In genomic region chr7:73600776-73601175, GRCm38 (mm10) we compare ENCODE assay signal across 20 mouse cellular contexts. TPM values are rescaled to one million over a fixed set of nuclear protein-coding genes. Genes with fewer than 3 reads are reported as not detected.
DNase-seq lines count a peak whose midpoint lies in the region; ATAC-seq and TF ChIP-seq lines count a peak whose summit lies in the region.
"Had no signal": no experiment of that assay in that cellular context is flagged by ENCODE, and none has a peak within 500 bp of the region (broad histone marks: within the 10 kb centered on the region; RNA-seq: fewer than 3 reads in every experiment).

No protein-coding gene starts in this region.

- no peak for TF ChIP-seq RAD21 in MEL (IDR thresholded peaks at IDR 0.05; ENCODE audit: low read depth, low read length)

- H3K36me3 ChIP-seq in G1E (replicated peaks) (no peaks in the 10 kb centered on the region), MEL (ENCODE audit: control insufficient read depth in 1 of 2, insufficient read depth in 2 of 2, low read length in 2 of 2) (peaks cover 0 to 52% of the 10 kb centered on the region in 2 experiments; a peak in 2 of 4 replicates)
- H3K36me3 ChIP-seq in liver, embryonic 14.5 days (replicated peaks; ENCODE audit: control insufficient read depth, insufficient read depth, low read depth), result no peaks in the 10 kb centered on the region
- H3K36me3 ChIP-seq in forebrain, embryonic 14.5 days (ENCODE audit: control insufficient read depth, insufficient read depth, low read length), result no peaks in the 10 kb centered on the region
- H3K36me3 ChIP-seq: embryonic facial prominence, embryonic 13.5 days; forebrain, embryonic 12.5 days; heart, embryonic 15.5 days; hindbrain, embryonic 10.5 days had no signal

- H3K4me3 ChIP-seq in G1E (ENCODE audit: low read depth, low read length) (no peak overlapping the region), MEL (ENCODE audit: control insufficient read depth in 1 of 2, insufficient read depth in 1 of 2, low read depth in 2 of 2, low read length in 2 of 2) (no peak overlapping the region; a peak in 1 of 4 replicates)
- H3K4me3 ChIP-seq in liver, embryonic 14.5 days (ENCODE audit: insufficient read depth in 1 of 2, low read depth in 2 of 2, low read length in 2 of 2), result no peak overlapping the region
- H3K4me3 ChIP-seq in forebrain, embryonic 14.5 days (ENCODE audit: low read depth, low read length), result no peak overlapping the region
- H3K4me3 ChIP-seq: embryonic facial prominence, embryonic 13.5 days; forebrain, embryonic 12.5 days; heart, adult 2 months; heart, embryonic 15.5 days; hindbrain, embryonic 10.5 days had no signal

- 14% methylated on average over 1 of the region's 1 CpGs for WGBS in liver, embryonic 14.5 days (ENCODE audit: insufficient replicate concordance)
- WGBS in forebrain, embryonic 14.5 days, result 97% methylated on average over 1 of the region's 1 CpGs

- peaks cover 90% of the 10 kb centered on the region for H3K4me1 ChIP-seq in G1E (ENCODE audit: insufficient read depth, low read depth, low read length)
- peaks cover 39 to 52% of the 10 kb centered on the region in 2 experiments for H3K4me1 ChIP-seq in MEL (ENCODE audit: control insufficient read depth in 1 of 2, insufficient read depth in 2 of 2, low read length in 2 of 2)
- H3K4me1 ChIP-seq in liver, embryonic 14.5 days (replicated peaks; ENCODE audit: control insufficient read depth in 2 of 2, insufficient read depth in 2 of 2, low read length in 1 of 2), result peaks cover 36 to 49% of the 10 kb centered on the region in 2 experiments
- peaks cover 16% of the 10 kb centered on the region for H3K4me1 ChIP-seq in forebrain, embryonic 14.5 days (ENCODE audit: control insufficient read depth, insufficient read depth, low read length)

- H3K4me2 ChIP-seq in liver, embryonic 14.5 days (ENCODE audit: low read depth), result peak overlapping the region; percentile 46
- H3K4me2 ChIP-seq in forebrain, embryonic 14.5 days (ENCODE audit: low read length), result no peak overlapping the region
- H3K4me2 ChIP-seq: embryonic facial prominence, embryonic 13.5 days; forebrain, embryonic 12.5 days; heart, embryonic 11.5 days; heart, embryonic 15.5 days; hindbrain, embryonic 14.5 days had no signal

- H3K79me2 ChIP-seq in MEL (ENCODE audit: control insufficient read depth, insufficient read depth, low read length, poor library complexity), result peaks cover 3% of the 10 kb centered on the region; the same call in 1 of the 2 replicates

- no peak for DNase-seq in G1E (ENCODE audit: low spot score)
- peak; percentile 47 for DNase-seq in MEL (ENCODE audit: low read depth, low spot score)
- no peak for DNase-seq in liver, embryonic 14.5 days (ENCODE audit: low read depth in 3 of 3, low spot score in 3 of 3)
- DNase-seq in kidney, postnatal 10 days, result no peak
- no peak for DNase-seq in forebrain, embryonic 14.5 days (ENCODE audit: low spot score)
- DNase-seq: adrenal gland, postnatal 14 days; cerebellum, adult 11-12 months; cerebellum, adult 9-11 months; cerebellum, postnatal 36 days; forebrain, postnatal 0 days; gastrocnemius, postnatal 14 days; heart, adult 2 months; heart, postnatal 14 days had no signal

- H3K27me3 ChIP-seq in G1E (ENCODE audit: insufficient read depth, low read length) (no peaks in the 10 kb centered on the region), MEL (ENCODE audit: control insufficient read depth in 1 of 2, insufficient read depth in 2 of 2, low read length in 2 of 2) (no peaks in the 10 kb centered on the region)
- H3K27me3 ChIP-seq in liver, embryonic 14.5 days (ENCODE audit: control insufficient read depth, insufficient read depth, low read length), result no peaks in the 10 kb centered on the region
- no peaks in the 10 kb centered on the region for H3K27me3 ChIP-seq in forebrain, embryonic 14.5 days (replicated peaks; ENCODE audit: control insufficient read depth, insufficient read depth, low read length)
- H3K27me3 ChIP-seq: embryonic facial prominence, embryonic 13.5 days; forebrain, embryonic 12.5 days; heart, embryonic 15.5 days had no signal

- peak; percentile 80 for ATAC-seq in G1E (ENCODE audit: extremely low read depth, insufficient number of reproducible peaks, low FRiP score, poor library complexity, severe bottlenecking)
- ATAC-seq in liver, embryonic 14.5 days (ENCODE audit: insufficient read depth), result peak; percentile 53; the same call in 1 of the 2 replicates
- peak; percentile 39; the same call in 1 of the 2 replicates for ATAC-seq in megakaryocyte-erythroid progenitor cell, adult 5-6 weeks (replicated peaks; ENCODE audit: low FRiP score, low TSS enrichment, poor library complexity, severe bottlenecking)
- no peak for ATAC-seq in forebrain, embryonic 14.5 days
- ATAC-seq: forebrain, postnatal 0 days had no signal

- no peak for TF ChIP-seq CTCF in G1E (IDR thresholded peaks at IDR 0.05; ENCODE audit: low read depth, low read length)
- no peak for TF ChIP-seq CTCF in MEL (IDR thresholded peaks at IDR 0.05 in 2 of 3, conservative IDR thresholded peaks at IDR 0.05 in 1 of 3; ENCODE audit: control insufficient read depth in 1 of 3, insufficient read depth in 1 of 3, low read depth in 2 of 3, low read length in 3 of 3, poor library complexity in 1 of 3, severe bottlenecking in 1 of 3)
- no peak for TF ChIP-seq CTCF in liver, embryonic 14.5 days (IDR thresholded peaks at IDR 0.05; ENCODE audit: low read depth)

- H3K27ac ChIP-seq in MEL (ENCODE audit: control insufficient read depth, low read depth, low read length), result peak overlapping the region; percentile 59
- peak overlapping the region; percentile 22; the same call in 1 of the 2 replicates for H3K27ac ChIP-seq in liver, embryonic 14.5 days
- H3K27ac ChIP-seq in forebrain, embryonic 14.5 days (ENCODE audit: low read depth, low read length), result no peak overlapping the region
- H3K27ac ChIP-seq: embryonic facial prominence, embryonic 13.5 days; forebrain, embryonic 12.5 days; heart, adult 2 months; heart, embryonic 15.5 days; hindbrain, embryonic 10.5 days; hindbrain, embryonic 14.5 days had no signal

- TF ChIP-seq EP300 in MEL (IDR thresholded peaks at IDR 0.05; ENCODE audit: low read depth in 1 of 2, low read length in 2 of 2), result peak; percentile 96
- peak; percentile 84 for TF ChIP-seq EP300 in liver, embryonic 14.5 days (IDR thresholded peaks at IDR 0.05; ENCODE audit: low read depth)

- 0 out of 2 replicates have a peak, but pooled peaks cover 3% of the 10 kb centered on the region for H3K9me3 ChIP-seq in G1E (replicated peaks)
- H3K9me3 ChIP-seq in MEL (replicated peaks; ENCODE audit: insufficient read depth, low read length), result no peaks in the 10 kb centered on the region
- H3K9me3 ChIP-seq in liver, embryonic 14.5 days (ENCODE audit: control insufficient read depth, low read length), result no peaks in the 10 kb centered on the region
- H3K9me3 ChIP-seq in forebrain, embryonic 14.5 days (replicated peaks; ENCODE audit: control insufficient read depth, low read length), result no peaks in the 10 kb centered on the region
- H3K9me3 ChIP-seq: embryonic facial prominence, embryonic 13.5 days; forebrain, embryonic 12.5 days; heart, embryonic 15.5 days had no signal

- no peak for TF ChIP-seq POLR2A in MEL (IDR thresholded peaks at IDR 0.05; ENCODE audit: control insufficient read depth in 1 of 2, insufficient read depth in 1 of 2, low read depth in 1 of 2, low read length in 2 of 2, poor library complexity in 1 of 2)

- H3K9ac ChIP-seq in MEL (ENCODE audit: control insufficient read depth, low read depth, low read length, poor library complexity, severe bottlenecking), result 0 out of 2 replicates have a peak overlapping the region, but pooled peaks have one; percentile 5
- peak overlapping the region; percentile 34 for H3K9ac ChIP-seq in liver, embryonic 14.5 days (replicated peaks)
- H3K9ac ChIP-seq in forebrain, embryonic 14.5 days (ENCODE audit: low read length), result no peak overlapping the region
- H3K9ac ChIP-seq: embryonic facial prominence, embryonic 13.5 days; forebrain, embryonic 12.5 days; forebrain, postnatal 0 days; heart, embryonic 15.5 days; hindbrain, embryonic 14.5 days had no signal

TF ChIP-seq in MEL, 35 proteins besides CTCF, POLR2A, EP300 and RAD21 (continues in another document):
- TF ChIP-seq ELF1 (IDR thresholded peaks at IDR 0.05; ENCODE audit: low read depth, low read length) (peak; percentile 66), BHLHE40 (IDR thresholded peaks at IDR 0.05; ENCODE audit: borderline replicate concordance, low read depth, low read length) (peak; percentile 57; the same call in 1 of the 2 replicates), MYB (IDR thresholded peaks at IDR 0.05; ENCODE audit: low read depth, low read length) (no peak), USF2 (IDR thresholded peaks at IDR 0.05; ENCODE audit: borderline replicate concordance in 1 of 2, insufficient read depth in 1 of 2, low read depth in 1 of 2, low read length in 2 of 2) (no peak), UBTF (IDR thresholded peaks at IDR 0.05; ENCODE audit: borderline replicate concordance, insufficient read depth, low read depth, low read length) (no peak), CHD1 (IDR thresholded peaks at IDR 0.05; ENCODE audit: low read depth, low read length) (no peak), TAL1 (IDR thresholded peaks at IDR 0.05; ENCODE audit: low read length) (peak; percentile 63), MEF2A (IDR thresholded peaks at IDR 0.05; ENCODE audit: extremely low read depth, insufficient replicate concordance, low read depth, low read length, poor library complexity, severe bottlenecking) (no peak), ETS1 (IDR thresholded peaks at IDR 0.05; ENCODE audit: low read depth, low read length) (peak; percentile 86), NELFE (IDR thresholded peaks at IDR 0.05; ENCODE audit: low read depth, low read length) (no peak), CHD2 (IDR thresholded peaks at IDR 0.05; ENCODE audit: low read length) (peak; percentile 46; the same call in 1 of the 2 replicates), ZKSCAN1 (IDR thresholded peaks at IDR 0.05; ENCODE audit: low read depth, low read length) (peak; percentile 70), TCF12 (IDR thresholded peaks at IDR 0.05; ENCODE audit: low read depth, low read length) (peak; percentile 97), RCOR1 (IDR thresholded peaks at IDR 0.05; ENCODE audit: low read depth, low read length) (peak; percentile 95)

RNA-seq across cellular contexts. Expression of gene Chd2, which starts 59.1 kb away (rescaled TPM):
- total RNA-seq in G1E (2014; fragmentation: Nextera tagmentation), result 217 and 257 TPM in 2 replicates
- 83.7 and 125 TPM in 2 replicates for total RNA-seq in G1E (2017)
- 57.8 and 76.7 TPM in 2 replicates for polyA plus RNA-seq in G1E (2012)
- 9.9 and 16.9 TPM in 2 replicates for total RNA-seq in MEL (2012; rRNA removed)
- polyA plus RNA-seq in MEL (2012; ENCODE audit: insufficient read depth in 1 of 2, insufficient read length in 2 of 2, low read depth in 1 of 2, low replicate concordance in 2 of 2, missing spikeins in 1 of 2), result 100 to 1,000 TPM in 1 of 2 experiments, 10 to 100 TPM in 1; 21.4 to 275 TPM
- 12.0 and 13.1 TPM in 2 replicates for polyA plus RNA-seq in liver, embryonic 14.5 days (2012; rRNA removed)
- polyA plus RNA-seq in liver, embryonic 14.5 days (2014; fragmentation: Nextera tagmentation; extraction: Ambion mirVana), result 14.8 and 17.4 TPM in 2 replicates
- 48.8 and 57.3 TPM in 2 replicates for total RNA-seq in megakaryocyte-erythroid progenitor cell, adult 5-6 weeks (2014; fragmentation: Nextera tagmentation)
- total RNA-seq in megakaryocyte-erythroid progenitor cell, adult 5-6 weeks (2017), result 101 and 150 TPM in 2 replicates
- polyA plus RNA-seq in forebrain, embryonic 14.5 days (2014; fragmentation: Nextera tagmentation; extraction: Ambion mirVana), result 40.2 and 43.4 TPM in 2 replicates
